Mouse (Mus musculus): ENCODE measurements around the gene Ptgfrn.

Ptgfrn gene

DNA sequence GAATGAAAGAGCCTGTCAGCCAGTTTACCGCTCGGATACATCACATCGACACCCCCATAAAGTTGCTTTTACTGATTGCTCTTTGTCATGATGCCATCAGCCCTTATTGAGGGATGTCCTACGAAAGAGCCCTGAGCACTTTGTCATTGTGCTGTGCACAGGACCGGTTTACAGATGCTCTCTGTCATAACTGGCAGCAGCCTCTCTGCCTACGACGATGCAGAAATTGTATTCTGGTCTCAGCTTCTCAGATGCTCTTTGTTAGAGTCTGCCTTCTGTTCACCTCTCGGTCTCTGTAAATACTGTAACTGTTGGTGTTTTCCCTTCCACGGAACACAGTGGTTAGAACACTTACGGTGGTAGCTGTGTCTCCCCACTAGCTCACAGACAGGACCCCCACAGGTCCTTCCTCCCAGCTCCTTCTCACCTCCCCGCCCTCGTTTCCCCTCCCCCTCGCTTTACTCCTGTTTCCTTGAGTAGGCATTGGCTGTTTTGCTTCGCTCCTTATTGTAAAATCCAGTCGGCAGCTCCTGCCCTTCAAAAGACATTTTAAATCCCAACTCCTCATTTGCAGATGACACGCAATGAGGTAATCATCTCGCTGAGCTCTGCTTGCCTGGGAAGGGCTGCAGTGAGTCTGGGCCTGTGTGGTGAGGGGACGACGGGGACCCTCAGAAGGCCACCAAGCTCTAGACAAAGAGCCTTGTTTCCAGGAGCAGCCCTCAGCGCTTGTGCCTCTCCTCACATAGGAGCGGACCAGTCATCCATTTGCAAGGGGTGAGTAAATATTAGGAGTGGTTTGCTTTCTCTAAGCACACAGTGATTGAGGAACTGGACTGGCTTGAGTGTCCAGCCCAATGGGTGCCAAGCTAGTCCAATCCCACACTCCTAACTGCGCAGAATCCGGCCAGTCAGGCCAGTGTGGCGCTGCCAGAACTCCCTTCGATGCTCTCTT lies 6.6 kb upstream of the Ptgfrn start:
- no peak for DNase-seq (ENCODE audit: low read depth)

DNA sequence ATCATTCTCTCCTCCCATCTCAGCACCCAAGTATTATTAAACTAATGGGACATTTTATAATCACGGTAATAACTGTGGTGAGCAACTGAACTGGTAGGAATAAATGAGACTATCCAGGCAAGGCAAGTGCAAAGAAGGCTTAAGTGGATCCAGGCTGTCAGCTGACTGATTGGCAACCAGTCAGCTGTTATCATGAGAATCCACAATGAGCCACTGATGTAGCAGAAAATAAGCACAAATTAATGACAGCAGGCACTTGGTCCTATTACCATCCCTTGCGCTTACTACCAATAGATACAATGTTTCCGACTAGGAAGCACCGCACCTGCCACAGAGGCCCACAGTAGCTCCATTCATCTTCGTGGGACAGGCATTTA lies 2.4 kb upstream of the Ptgfrn start:
- DNase-seq (ENCODE audit: low read depth) = no peak

DNA sequence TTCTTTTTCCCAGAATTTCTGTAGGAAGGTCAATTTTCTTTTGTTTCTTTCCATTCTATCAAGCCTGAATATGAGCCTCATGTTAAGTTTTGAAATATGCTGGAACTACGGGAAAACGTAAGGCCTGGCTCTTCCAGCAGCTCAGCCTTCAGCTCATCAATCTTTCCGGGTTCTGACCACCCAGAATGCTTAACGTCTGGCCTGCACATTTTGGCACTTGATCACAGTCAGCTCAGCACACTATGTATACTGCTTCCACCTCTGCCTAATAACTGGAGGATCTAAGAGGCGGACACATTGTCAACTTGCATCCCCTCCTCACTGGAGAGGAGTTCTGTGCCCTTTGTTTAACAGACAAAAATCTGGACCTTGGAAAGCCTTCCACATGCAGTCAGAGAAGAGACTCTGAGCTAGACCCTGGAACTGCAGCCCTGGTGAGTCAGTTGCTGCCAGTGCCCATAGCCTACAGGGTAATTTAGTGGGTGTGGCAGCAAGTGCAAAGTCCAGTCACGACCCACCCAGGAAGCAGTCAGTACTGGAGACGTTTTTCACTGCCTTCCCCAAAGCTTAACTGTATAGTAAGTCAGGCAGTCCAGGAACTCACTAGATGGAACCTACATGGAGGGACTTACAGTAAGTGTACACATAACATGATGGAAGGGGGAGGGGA lies 1.9 kb upstream of the Ptgfrn start:
- no peak for DNase-seq (ENCODE audit: low read depth)

DNA sequence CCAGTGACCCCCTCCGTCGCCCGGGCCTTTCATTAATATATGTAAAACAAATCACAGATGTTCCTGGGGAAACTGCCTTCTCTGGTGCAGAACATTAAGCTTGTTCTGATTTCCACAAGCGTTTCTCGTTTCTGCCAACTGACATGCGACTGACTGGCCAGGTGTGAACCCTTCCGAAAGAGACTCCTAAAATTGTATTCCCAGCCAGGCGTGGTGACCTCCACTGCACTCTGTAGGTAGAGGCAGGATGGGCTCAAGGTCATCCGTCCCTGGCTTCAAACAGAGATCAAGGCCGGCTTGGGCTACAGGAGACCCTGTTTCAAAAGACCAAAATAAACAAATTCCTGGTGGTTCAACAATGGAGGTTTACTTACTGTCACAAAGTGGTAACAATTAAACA lies 1.2 kb upstream of the Ptgfrn start:
- no peak for DNase-seq (ENCODE audit: low read depth)

DNA sequence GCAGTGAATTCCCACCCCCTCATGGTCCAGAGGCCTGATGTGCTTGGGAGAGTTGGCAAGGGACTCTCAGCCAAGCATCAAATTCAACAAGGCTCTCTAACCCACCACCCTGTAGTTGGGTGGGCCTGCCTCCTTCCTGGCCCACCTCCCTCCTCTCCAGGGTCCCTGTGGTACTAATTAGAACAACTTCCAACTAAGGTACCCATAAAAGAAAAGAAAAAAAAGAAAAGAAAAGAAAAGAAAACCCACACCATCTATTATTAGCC lies 693 bp upstream of the Ptgfrn start:
- DNase-seq (ENCODE audit: low read depth) = no peak

DNA sequence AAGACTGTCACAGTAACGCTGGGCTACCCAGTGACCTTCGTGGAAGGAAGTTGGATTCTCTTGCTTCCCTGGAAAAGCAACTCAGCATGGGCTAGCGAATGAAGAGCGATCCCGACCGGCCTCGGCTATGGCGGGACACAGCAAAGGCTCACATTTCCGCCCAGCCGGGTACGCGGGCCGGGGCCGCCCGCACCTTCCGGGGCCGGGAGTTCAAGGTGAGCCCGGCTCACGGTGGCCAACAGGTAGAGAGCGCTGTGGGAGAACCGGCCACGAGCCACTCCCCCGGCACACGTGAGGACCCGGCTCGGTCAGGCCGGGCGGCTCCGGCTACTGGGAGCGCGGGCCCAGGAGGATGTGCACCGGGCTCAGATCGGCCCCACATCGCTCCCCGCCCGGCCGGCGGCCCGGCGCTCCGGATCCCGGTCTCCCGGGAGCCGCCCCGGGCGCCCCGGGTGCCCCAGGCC lies 488 bp downstream of the Ptgfrn start:
- no peak for DNase-seq (ENCODE audit: low read depth)

DNA sequence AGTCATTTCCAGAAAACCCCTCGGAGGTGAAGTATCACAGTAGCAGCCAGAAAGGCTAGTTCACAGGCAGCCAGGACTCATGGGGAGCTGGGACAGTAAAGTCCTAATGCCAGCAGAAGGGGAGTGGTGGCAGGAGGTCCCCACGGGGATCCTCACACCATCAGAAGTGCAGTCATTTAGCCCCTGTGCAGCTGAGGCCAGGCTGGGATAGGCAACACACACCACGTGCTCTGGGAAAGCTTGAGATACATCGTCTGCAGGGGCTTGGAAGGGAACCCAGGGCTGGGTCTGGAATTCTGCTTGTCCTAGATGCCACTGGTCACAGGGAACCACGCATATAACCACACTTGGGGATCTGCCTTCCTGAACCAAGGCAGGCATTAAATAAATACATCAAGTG lies 1.2 kb downstream of the Ptgfrn start:
- no peak for DNase-seq (ENCODE audit: low read depth)

DNA sequence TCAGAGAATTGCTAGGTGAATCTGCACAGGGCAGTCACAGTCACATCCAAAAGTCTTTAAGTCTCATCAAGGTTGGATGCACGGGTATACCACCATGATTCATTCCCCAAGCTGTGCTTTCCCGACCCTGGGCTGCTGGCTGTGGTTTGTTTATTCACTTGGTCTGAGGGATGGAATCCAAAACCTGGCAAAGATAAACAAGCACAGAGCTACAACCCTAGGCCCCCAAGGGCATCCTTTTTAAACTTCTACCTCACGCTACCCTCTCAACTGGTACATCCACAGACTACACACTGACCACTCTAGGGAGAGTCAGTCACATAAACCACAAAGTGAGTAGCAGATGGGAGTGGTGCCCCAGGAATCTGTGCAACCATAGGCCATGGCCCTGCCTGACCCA lies 1.8 kb downstream of the Ptgfrn start:
- no peak for DNase-seq (ENCODE audit: low read depth)

DNA sequence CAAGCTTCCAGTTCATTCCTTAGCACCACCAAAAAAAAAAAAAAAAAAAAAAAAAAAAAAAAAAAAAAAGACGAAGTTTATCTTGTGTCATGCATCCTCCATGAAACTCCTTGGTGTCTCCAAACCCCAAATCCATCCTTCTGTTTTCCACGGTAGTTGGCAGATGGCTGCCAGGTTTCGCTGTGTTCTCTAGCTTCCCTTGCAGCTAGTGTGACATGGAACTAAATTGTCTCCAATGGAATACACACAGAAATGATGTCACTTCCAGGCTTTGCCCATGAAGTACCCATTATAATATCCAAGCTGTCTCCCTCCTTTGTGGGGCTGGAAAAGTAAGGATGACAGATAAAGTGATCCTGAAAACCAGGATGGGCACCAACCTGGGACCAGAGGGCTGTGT lies 3.8 kb downstream of the Ptgfrn start:
- no peak for DNase-seq (ENCODE audit: low read depth)

DNA sequence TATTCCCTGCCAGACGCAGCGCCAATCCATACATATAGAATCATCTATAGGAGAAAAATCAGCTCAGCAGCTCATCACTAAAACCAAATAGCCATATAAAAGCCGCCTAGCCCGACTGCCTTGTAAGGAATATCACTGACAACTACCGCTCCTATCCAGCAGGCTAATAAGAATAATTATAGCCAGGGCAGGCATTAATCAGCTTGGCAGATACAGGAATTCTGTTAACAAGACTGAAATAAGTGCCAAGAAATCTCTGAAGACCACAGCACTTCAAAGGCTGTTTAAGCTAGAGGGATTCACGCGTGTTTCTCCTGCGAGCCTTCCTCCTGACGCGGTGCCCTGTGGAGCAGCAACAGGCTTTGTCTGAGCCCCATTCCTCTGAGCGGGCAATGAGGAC lies 4.6 kb downstream of the Ptgfrn start:
- no peak for DNase-seq (ENCODE audit: low read depth)

DNA sequence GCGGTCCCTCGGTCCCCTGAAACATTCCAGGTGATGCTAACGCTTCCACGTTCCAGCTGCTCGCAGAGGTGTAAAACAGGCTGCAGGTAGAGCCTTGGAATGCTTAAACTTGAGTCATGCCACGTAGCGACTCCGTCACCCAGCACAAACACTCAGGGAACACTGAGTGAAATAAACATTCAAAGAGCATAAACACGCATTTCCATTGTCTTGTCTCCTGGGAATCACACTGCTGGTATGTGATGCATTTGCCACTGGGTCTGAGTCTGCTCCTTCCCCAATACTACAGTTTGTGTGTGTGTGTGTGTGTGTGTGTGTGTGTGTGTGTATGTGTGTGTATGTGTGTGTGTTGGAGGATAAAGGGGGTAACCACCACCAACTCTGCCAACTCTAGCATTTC lies 5.2 kb downstream of the Ptgfrn start:
- DNase-seq (ENCODE audit: low read depth) = no peak

DNA sequence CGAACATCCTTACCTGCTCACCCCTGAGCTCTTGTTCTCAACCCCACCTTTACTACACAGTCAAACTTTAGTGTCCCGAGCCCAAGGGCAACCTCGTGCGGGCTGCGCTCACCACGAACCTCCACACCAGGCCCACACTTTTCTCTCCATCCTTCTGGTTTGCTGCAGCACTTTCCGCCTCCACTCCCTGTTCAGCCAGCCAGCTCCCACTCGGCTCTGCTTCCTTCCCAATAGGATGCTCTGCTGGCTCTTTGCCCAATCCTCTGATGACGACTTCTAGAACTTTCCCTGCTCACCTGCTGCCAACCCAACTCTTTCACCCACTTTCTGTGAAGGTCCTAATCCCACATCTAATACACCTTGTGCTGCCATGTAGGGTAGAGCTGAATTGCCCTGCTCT lies 6.3 kb downstream of the Ptgfrn start:
- no peak for DNase-seq (ENCODE audit: low read depth)

DNA sequence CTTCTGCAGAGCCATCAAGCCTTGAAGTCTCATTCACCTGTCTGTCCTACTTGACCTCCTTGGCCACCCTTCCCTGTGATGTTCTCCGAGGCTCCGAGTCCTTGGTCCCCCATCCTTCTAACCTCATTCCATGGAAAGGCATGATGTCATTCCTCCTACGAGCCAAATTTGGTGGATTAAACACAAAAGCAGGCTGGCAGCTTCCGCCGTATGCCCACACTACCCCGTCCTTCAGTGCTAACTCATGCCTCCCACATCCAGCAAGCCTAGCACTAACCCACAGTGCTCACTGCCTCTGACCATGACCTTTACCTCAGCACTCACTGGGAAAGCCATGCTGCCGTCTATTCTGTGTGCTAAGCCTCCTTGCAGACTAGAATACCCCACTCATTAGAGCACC lies 8.0 kb downstream of the Ptgfrn start:
- DNase-seq (ENCODE audit: low read depth) = no peak

DNA sequence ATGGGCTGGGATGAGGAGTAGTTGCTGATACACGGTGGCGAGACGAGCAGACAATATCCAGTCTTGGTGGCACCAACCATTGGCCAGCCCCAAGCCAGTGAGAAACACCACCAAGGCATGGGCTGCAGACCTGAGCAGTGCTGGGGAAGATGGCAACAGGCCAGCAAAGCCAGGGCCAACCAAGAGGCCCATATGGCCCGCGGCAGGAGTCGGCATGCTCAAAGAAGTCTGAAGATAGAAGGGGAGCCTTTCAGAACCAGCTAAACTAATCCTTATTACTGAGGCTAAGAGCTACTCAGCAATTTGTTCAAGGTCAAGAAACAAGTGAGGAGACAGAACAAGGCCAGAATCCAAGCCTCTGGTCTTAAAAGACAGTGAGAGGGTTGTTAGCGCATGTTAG lies 8.9 kb downstream of the Ptgfrn start:
- no peak for DNase-seq (ENCODE audit: low read depth)

DNA sequence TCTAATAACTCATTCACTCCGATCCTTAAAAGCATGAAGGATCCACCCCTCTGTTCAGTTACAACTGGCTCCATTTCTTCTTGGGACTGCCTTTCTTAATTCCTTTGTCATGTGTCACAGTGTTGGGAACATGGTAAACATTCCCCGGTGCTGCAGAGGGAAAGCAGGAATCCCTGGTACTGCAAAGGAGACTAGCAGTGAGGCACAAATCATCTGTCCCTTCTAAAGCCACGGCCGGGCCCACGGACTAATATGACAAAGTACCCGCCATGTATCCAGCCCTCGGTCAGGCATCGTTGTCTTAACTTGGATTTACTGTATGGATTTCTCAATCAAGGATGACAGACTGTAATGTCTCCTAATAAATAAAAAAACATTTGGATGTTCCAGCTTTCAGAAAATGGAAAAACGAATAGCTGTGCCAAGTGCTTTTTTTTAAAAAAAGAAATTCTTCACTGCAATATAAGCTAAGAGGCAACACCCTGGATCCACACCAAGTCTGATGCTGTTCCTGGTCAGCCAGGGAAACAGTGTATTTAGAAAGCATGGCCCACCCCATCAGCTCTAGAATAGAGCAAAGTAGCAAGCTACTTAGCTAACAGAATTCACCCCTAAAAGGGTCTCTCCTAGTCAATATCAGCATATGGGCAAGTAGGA lies 10.2 kb downstream of the Ptgfrn start:
- DNase-seq (ENCODE audit: low read depth) = no peak

DNA sequence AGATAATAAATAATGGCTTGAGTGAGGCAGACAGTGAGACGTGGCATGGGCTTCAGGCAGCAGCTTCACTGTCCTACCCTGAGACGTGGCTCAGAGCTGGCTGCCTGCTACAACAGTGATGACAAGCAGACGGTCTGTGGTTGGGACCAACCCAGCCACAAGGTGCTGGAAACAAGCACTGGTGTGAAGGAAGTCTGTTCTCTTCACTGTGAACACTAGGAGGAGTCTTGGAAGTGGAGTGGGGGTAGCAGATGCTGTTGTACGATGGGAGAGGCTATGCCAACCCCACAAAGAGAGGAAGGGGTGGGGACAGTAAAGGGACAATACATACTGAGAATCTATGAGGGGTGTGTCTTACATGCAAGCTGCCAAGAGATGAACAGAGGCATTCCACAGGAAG lies 12.0 kb downstream of the Ptgfrn start:
- DNase-seq (ENCODE audit: low read depth) = no peak

DNA sequence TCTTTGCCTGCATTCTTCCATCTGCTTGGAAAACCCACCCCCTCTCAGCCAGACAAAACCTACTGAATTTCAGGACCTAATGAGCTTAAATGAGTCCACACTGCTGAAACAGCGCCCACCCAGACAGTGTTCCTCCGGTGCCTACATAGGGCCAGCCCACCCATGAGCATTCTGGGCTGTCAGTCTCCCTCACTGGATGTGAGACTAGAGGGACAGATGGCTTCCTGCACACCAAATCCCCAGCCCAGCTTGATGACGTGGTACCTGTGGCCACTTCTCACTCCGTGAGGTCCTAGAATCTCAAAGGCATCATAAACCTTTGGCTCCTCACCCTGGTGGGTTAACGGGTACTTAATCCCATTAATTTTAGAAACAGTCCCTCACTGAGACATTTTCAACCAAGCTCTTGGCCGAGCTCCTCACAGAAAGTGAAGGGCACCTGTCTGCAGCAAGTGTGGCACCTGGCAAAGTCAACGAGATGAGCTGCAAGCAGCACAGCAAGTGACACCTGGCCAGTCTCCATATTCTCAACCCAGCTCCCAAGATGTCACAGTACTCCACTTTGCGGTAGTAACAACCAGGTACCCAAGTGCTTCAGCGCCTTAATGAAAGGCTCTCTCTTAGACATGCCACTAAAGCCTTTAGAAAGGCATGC lies 12.8 kb downstream of the Ptgfrn start:
- DNase-seq (ENCODE audit: low read depth) = no peak

DNA sequence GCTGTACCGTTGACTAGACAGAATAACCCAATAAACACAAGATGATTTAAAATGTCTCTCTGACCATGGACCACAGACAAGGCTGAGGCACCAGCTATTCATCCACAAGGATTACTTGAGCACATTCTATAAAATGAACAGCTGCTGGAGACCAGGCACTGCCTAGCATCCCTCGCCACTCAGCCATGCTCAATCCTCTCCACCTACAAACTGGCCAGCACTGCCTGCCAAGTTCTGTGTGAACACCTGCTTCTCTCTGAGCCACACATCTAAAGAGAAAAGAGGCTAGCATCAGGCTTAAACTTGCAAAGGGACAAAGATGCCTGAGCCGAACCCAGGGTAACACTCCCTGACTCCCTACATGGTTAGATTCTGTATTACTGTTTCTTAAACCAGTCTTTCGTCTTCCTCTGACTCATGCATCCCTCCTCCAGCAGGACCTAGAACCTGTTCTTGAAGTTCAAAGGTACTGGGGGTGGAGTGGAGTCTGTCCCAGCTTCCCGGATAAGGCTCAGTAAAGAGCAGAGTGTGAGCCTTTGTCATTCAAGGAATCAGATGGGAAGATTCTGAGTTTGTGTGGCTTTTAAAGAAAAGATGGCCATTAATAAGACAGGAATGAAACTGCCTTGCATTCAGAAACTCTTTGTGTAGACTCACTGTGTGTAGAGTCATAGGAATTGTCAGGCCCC lies 14.2 kb downstream of the Ptgfrn start:
- no peak for DNase-seq (ENCODE audit: low read depth)

DNA sequence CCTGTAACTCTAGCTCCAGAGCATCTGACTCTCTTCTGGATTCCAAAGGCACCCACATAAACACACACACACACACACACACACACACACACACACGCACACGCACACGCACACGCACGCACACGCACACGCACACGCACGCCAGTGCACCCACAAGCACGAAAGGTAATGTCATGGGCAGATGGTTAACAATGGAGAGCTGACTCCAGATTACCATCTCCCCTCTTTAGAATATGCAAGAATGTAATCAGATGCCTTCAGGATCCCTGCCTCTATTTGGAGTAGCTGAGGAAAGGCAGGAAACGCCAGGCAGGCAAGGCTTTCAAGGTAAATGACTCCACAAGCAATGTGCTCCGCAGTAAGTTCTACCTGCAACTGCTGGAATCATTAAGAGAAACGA lies 17.9 kb downstream of the Ptgfrn start:
- no peak for DNase-seq (ENCODE audit: low read depth)

DNA sequence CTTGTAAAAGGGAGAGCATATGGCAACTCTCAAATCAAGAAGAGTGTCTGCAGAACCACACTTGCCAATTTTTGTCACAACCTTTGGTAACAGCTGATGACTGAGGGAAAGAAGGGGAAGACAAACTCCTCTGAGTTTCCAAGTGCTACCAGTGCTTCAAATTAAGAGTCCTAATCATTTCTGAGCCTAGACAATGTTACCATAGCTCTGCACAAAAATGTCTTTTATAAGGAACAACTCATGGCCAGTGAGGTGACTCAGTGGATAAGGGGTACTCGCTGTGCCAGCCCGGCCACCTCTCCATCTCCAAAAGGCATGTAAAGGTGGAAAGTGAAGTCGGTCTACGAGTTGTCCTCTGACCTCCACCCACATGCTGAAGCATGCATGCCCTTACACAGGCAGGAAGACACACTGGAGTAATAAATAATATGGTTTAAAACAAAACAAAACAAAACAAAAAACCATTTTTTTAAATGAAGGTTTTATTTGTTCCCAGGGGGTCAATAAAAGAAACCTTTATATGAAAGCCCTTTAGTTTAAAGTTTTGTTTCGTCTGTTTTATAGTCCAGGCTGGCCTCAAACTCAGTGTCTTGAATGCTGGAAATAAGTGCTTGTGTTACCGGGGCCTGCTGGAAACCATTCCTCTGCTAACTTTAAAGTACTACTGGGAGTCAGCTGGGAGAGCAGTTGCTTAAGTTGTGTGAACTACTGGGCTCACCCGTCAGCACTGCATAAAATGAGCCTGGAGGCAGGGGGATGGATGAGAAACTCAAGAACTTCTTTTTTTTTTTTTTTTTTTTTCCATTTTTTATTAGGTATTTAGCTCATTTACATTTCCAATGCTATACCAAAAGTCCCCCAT lies 23.3 kb downstream of the Ptgfrn start:
- no peak for DNase-seq (ENCODE audit: low read depth)

DNA sequence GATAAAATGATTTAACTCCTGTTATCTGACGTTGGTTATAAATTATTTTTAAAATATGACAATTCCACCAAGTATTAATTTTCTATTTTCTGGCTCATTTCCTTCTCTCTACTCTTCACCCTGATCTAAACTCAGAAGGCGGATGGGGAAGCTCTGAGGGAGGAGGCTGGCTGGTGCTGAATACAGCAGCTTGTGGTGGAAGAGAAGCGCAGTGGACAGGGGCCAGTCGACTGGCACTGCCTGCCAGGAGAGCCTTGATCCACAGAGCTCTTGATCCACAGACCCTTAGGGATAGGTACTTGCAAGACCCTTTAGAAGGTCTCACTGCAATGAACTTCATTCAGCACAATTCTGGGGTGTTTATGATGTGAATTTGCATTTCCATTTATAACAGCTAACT lies 29.2 kb downstream of the Ptgfrn start:
- DNase-seq (ENCODE audit: low read depth) = no peak
